Mouse (Mus musculus) hindbrain, embryonic 16.5 days (tissue): ENCODE results near the gene Fggy. TPM values are rescaled to one million over a fixed set of nuclear protein-coding genes. Genes with fewer than 3 reads are reported as not detected.

ENCODE experiments used
- ATAC-seq: fragments of 200-750 bp; cut with Nextera tagmentation; 2 replicates; pipeline ENCODE4 v1.8.0; 2017; ENCODE audit warnings: moderate TSS enrichment, moderate library complexity
- H3K27ac ChIP-seq: fragments of 300-500 bp; sonication (generic); 2 replicates; pipeline ENCODE4 v1.5.1; 2014; ENCODE audit warnings: low read depth, mild to moderate bottlenecking, control low read depth, low read length, moderate library complexity
- H3K27me3 ChIP-seq: fragments of 300-500 bp; sonication (generic); replicated peaks from 2 replicates; pipeline ENCODE4 v1.6.1; 2014; ENCODE audit warnings: low read length; ENCODE audit not compliant: control insufficient read depth, insufficient read depth
- H3K36me3 ChIP-seq: fragments of 300-500 bp; sonication (generic); 2 replicates; pipeline ENCODE4 v1.6.1; 2014; ENCODE audit warnings: mild to moderate bottlenecking, low read length, moderate library complexity, mixed read lengths; ENCODE audit not compliant: control insufficient read depth, insufficient read depth
- H3K4me1 ChIP-seq: fragments of 300-500 bp; sonication (generic); 2 replicates; pipeline ENCODE4 v1.6.1; 2014; ENCODE audit warnings: low read depth, low read length; ENCODE audit not compliant: control insufficient read depth, insufficient read depth
- H3K4me2 ChIP-seq: fragments of 300-500 bp; sonication (generic); 2 replicates; pipeline ENCODE4 v1.6.1; 2014; ENCODE audit warnings: mild to moderate bottlenecking, low read length, control low read depth, moderate library complexity
- H3K4me3 ChIP-seq: fragments of 300-500 bp; sonication (generic); 2 replicates; pipeline ENCODE4 v1.5.1; 2014; ENCODE audit warnings: mild to moderate bottlenecking, low read length, control low read depth, moderate library complexity
- H3K9ac ChIP-seq: fragments of 300-500 bp; sonication (generic); 2 replicates; pipeline ENCODE4 v1.6.1; 2014; ENCODE audit warnings: low read depth, mild to moderate bottlenecking, control low read depth, low read length, moderate library complexity
- H3K9me3 ChIP-seq: fragments of 300-500 bp; sonication (generic); 2 replicates; pipeline ENCODE4 v1.6.1; 2014; ENCODE audit warnings: mild to moderate bottlenecking, low read length, moderate library complexity; ENCODE audit not compliant: control insufficient read depth
- WGBS: fragments of 180-500 bp; shearing (Covaris S2); extraction: QIAGEN DNeasy Blood & Tissue Kit; methylation state at CpG from one replicate; pipeline ENCODE4 v1.1.7; 2014; 5-methylcytosine and 5-hydroxymethylcytosine counted together
- polyA plus RNA-seq: library from polyadenylated mRNA; unstranded; fragments of >200 nt; fragmentation: Nextera tagmentation; extraction: Ambion mirVana; gene quantifications from 2 replicates; pipeline ENCODE4 v1.2.1, GENCODE M21; 2015

Fggy gene
- polyA plus RNA-seq, 1 experiment from 2014 or later, result 8.8 TPM

GRCm38 (mm10) chr4:95953328-95953727 is 396.0 kb downstream of the Fggy start:
- Histone ChIP-seq H3K27me3 (no peaks in the 10 kb centered on the region), H3K27ac (no peak overlapping the region), H3K36me3 (no peaks in the 10 kb centered on the region), H3K9ac (no peak overlapping the region), H3K4me2 (no peak overlapping the region), H3K4me3 (no peak overlapping the region), H3K4me1 (no peaks in the 10 kb centered on the region), H3K9me3 (no peaks in the 10 kb centered on the region)
- no peak for ATAC-seq

GRCm38 (mm10) chr4:95966928-95967724 is 409.8 kb downstream of the Fggy start, which contains the start of gene Hook1:
TSS of gene Hook1 (plus strand) at chr4:95967240.
- peak within 1 kb of the TSS; percentile 89 for H3K4me3 ChIP-seq
- H3K36me3 ChIP-seq, result no peaks in the 10 kb centered on the region
- H3K9ac ChIP-seq, result peak within 1 kb of the TSS; percentile 91
- H3K27me3 ChIP-seq, result no peaks in the 10 kb centered on the region
- peak within 1 kb of the TSS; percentile 81 for H3K4me2 ChIP-seq
- peaks cover 7% of the 10 kb centered on the region for H3K4me1 ChIP-seq
- H3K9me3 ChIP-seq, result no peaks in the 10 kb centered on the region
- H3K27ac ChIP-seq, result peak within 1 kb of the TSS; percentile 89
- WGBS, result under 1% methylated on average over 70 of the region's 82 CpGs
- peak; percentile 99 for ATAC-seq
